Mouse (Mus musculus): ENCODE results near the gene Sdha. TPM values are rescaled to one million over a fixed set of nuclear protein-coding genes. Genes with fewer than 3 reads are reported as not detected.

Sdha gene
- polyA plus RNA-seq, 1 experiment from 2014 or later = 368 TPM

DNA sequence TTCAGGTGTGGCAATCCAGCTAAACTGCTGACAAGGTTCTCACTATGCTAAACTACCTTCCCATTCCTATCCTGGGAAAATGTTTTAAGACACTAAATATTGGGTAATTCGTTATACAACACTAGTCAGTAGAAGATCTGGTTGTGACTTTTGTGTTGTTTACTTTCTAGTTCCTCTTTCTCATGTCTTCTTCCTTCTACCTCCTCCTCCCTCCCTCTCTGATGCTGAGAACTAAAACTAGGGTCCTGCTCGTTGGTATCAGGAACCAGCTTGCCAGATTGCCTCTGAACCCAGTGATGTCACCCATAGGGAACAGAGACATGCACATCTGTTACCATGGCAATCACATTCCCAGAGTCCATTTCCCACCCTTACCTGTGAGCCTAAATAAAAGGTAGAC lies 12.1 kb upstream of the Sdha start:
- no peak for DNase-seq (ENCODE audit: low read depth, low spot score)
- in situ Hi-C loops (cut with MboI; ENCODE audit: low pct_unique_long_range_greater_than_20kb) = no loop called here
- no peak for ATAC-seq
- no peak for TF ChIP-seq CTCF (IDR thresholded peaks at IDR 0.05)
- no peaks in the 10 kb centered on the region for H3K27me3 ChIP-seq
- ChIA-PET POLR2A (interaction anchor here (0.6 kb wide), 1 partner anchor 28 kb away, joined by 4 read pairs; the partner anchor contains the start of gene Zfp72), CTCF (interaction anchor here (2.3 kb wide), 1 partner anchor 9 kb away, joined by 5 read pairs; no protein-coding TSS in a partner anchor)

DNA sequence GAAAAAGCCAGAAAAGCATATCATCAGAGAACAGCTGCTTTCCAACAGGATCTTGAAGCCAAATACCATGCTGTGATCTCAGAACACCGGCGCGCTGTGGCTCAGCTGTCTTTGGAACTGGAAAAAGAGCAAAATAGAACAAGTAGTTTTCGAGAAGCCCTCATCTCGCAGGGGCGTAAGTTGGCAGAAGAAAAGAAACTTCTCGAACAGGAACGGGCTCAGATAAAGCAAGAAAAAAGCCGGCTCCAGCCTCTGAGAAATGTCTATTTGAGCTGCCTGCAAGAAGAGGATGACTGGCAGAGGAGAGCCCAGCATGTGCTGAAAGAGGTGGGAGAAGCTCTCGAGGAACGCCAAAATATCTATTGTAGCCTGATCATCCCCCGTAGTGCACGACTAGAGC lies 6.4 kb upstream of the Sdha start:
- ChIA-PET POLR2A (no interaction called here), CTCF (interaction anchor here (1.5 to 1.8 kb wide), 3 partner anchors 11 to 25 kb away, joined by 4 to 6 read pairs (median 4); no protein-coding TSS in a partner anchor)
- ATAC-seq (no peak), DNase-seq (ENCODE audit: low read depth, low spot score) (no peak)
- TF ChIP-seq CTCF (IDR thresholded peaks at IDR 0.05) = no peak
- H3K27me3 ChIP-seq = no peaks in the 10 kb centered on the region
- in situ Hi-C loops (cut with MboI; ENCODE audit: low pct_unique_long_range_greater_than_20kb) = no loop called here

DNA sequence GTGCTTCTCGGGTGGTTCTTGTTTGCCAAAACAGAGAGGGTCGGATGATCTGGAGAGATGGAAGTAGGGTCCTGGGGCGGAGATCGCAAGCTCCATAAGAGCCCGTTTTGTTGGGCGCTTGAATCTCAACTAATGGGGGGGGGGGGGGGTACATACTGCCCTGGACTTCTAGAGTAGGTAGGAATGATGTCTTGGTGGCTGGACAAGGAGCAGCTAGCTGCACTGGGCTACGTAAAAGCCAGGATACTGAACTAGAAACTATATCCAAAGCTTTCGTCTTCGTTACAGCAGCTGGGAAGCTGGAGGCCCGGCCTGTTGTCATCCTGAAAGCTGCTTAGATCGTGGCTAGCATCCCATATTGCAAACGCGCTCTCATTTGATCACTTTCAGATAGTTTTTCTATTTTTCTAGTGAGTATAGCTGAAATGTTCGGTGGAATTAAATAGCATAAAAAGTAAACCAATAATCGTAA lies 391 bp upstream of the Sdha start:
- TF ChIP-seq CTCF (IDR thresholded peaks at IDR 0.05) = no peak
- ChIA-PET POLR2A (interaction anchor here (0.6 to 1.0 kb wide), 2 partner anchors 8 to 31 kb away, joined by 3 to 9 read pairs; no protein-coding TSS in a partner anchor), CTCF (interaction anchor here (1.4 kb wide), 1 partner anchor 10 kb away, joined by 3 read pairs; no protein-coding TSS in a partner anchor)
- no peak for DNase-seq (ENCODE audit: low read depth, low spot score)
- in situ Hi-C loops (cut with MboI; ENCODE audit: low pct_unique_long_range_greater_than_20kb) = loop anchor here (5.0 kb wide), 1 partner anchor 172 kb away; no protein-coding TSS in a partner anchor
- no peaks in the 10 kb centered on the region for H3K27me3 ChIP-seq
- no peak for ATAC-seq

DNA sequence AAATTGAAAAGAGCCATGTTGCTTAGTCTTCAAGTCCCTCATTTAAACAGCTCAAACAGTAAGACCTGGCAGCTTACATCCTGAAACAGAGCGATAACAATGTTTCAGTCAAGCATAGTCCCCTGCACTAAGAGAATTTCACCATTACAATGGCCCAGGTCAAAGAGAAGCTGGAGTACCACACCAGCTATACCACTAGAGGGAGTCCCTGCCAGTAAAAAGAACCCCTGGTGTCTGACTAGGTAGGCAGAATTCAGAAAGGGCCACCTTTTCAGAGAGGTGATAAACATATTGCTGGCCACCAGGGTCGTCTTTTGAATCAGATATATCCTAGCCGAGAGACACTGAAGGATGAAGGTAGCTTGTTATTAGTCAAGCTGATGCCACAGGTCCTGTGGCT lies 9.0 kb downstream of the Sdha start:
- peak; percentile 87 for TF ChIP-seq CTCF (IDR thresholded peaks at IDR 0.05)
- in situ Hi-C loops (cut with MboI; ENCODE audit: low pct_unique_long_range_greater_than_20kb) = loop anchor here (10.0 to 25.0 kb wide), 2 partner anchors 74 to 421 kb away; no protein-coding TSS in a partner anchor
- ATAC-seq (peak; percentile 78), DNase-seq (ENCODE audit: low read depth, low spot score) (no peak)
- ChIA-PET CTCF (interaction anchor here (0.7 to 3.7 kb wide), 8 partner anchors 9 to 234 kb away, joined by 3 to 26 read pairs (median 4); partner anchors contain the start of genes Ccdc127, Pdcd6, Sdha and Zfp72), POLR2A (no interaction called here)
- no peaks in the 10 kb centered on the region for H3K27me3 ChIP-seq

DNA sequence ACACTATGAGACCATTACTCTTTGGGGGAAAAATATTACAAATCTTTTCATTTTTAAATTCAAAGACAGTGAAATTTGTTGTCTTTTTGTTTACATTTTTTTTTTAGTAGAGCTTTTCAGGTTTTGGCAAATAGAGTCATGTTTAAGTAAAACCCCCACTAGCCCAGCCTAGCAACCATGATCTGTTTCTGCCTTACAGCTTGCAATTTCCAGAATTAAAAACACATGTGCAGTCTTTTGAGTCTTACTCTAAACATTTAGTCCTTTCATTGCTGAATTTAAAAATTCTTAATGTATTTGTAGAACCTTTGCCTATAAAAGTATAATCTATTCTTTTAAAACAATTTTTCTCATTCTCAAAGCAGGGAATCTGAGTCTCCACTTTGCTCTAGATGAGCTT lies 20.8 kb downstream of the Sdha start:
- ChIA-PET CTCF (no interaction called here), POLR2A (interaction anchor here (0.7 to 1.4 kb wide), 2 partner anchors 12 to 321 kb away, joined by 3 to 4 read pairs; partner anchors contain the start of gene Pdcd6)
- ATAC-seq (no peak), DNase-seq (ENCODE audit: low read depth, low spot score) (no peak)
- TF ChIP-seq CTCF (IDR thresholded peaks at IDR 0.05) = no peak
- in situ Hi-C loops (cut with MboI; ENCODE audit: low pct_unique_long_range_greater_than_20kb) = loop anchor here (25.0 kb wide), 1 partner anchor 433 kb away; no protein-coding TSS in a partner anchor
- no peaks in the 10 kb centered on the region for H3K27me3 ChIP-seq

DNA sequence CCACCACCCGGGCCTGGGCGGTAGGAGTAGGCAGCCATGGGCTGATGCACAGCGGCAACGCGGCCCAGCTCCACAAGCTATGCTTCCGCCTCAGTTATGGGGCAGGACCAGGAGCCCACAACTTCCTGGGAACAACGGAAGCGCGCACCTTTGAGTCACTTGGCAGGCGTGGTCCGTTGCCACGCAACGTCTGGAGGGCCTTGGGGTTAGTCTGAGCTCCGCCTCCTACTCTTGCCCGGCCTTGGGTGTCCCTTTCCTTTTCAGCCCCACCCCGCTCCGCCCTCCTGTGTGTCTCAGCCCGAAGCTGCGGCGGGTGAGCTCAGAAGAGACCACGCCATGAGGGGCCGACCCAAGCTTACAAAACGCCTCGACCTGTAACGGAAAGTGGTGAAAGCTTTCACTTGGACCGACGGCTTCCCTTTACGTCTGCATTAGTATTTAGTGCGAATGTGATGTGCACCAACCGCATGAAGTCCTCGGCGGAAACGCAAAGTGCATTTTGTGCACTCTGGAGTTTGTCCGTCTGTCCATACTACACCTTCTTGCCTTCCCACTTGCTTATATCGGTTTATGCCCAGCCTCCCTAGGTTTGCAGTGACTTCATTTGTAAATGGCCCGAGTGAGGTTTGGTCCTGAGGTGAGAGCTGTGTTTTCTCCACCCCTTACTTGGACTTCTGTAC lies 32.8 kb downstream of the Sdha start, which contains the start of gene Pdcd6:
TSS of gene Pdcd6 (minus strand) at position 411 of the 680 bp plus-strand sequence.
- in situ Hi-C loops (cut with MboI; ENCODE audit: low pct_unique_long_range_greater_than_20kb) = no loop called here
- no peak for TF ChIP-seq CTCF (IDR thresholded peaks at IDR 0.05)
- ChIA-PET POLR2A (interaction anchor here (1.1 kb wide), 1 partner anchor 12 kb away, joined by 3 read pairs; no protein-coding TSS in a partner anchor), CTCF (interaction anchor here (2.6 to 4.7 kb wide), 2 partner anchors 11 to 25 kb away, joined by 8 to 26 read pairs; no protein-coding TSS in a partner anchor)
- DNase-seq (ENCODE audit: low read depth, low spot score) = peak; percentile 71
- H3K27me3 ChIP-seq = no peaks in the 10 kb centered on the region
- ATAC-seq = peak; percentile 99

DNA sequence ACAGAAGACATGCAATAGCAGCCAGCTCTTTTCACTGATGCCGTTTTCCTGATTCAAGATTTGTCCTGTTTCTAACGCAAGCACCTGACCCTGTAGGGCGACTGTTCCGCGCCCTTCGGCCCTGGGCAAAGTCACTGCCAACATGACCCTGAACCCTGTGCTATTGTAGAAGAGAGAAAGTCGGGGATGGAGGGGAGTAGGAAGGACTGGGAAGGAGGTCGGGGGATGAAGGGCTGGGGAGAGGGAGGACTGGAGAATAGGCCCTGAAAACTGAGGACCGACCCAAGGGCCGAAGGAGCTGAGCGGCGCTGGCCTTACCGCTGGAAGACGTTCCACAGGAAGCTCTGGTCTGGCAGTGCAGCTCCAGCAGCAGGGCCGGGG lies 33.3 kb downstream of the Sdha start:
- DNase-seq (ENCODE audit: low read depth, low spot score) (no peak), ATAC-seq (peak; percentile 3)
- ChIA-PET POLR2A (interaction anchor here (1.1 kb wide), 1 partner anchor 13 kb away, joined by 3 read pairs; no protein-coding TSS in a partner anchor), CTCF (interaction anchor here (0.7 to 4.7 kb wide), 4 partner anchors 10 to 108 kb away, joined by 3 to 26 read pairs (median 7); partner anchors contain the start of gene Exoc3)
- in situ Hi-C loops (cut with MboI; ENCODE audit: low pct_unique_long_range_greater_than_20kb) = no loop called here
- no peaks in the 10 kb centered on the region for H3K27me3 ChIP-seq
- no peak for TF ChIP-seq CTCF (IDR thresholded peaks at IDR 0.05)

DNA sequence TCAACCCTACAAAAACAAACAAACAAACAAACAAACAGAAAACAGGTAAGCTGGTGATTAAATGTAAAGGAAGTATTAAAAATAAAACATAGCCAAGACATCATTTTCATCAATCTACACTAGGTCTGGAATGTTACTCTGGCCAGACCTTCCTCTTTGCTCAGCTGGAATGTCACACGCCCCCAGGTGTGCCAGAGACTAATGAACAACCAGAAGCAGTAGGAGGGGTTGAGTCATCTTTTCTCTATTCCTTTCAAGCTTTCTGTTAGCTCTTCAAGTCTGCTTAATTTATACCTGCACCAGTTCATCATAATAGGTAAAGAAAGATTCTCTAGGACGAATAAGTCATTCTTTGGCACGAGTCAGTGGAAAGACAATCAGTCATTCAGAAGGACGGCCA lies 33.7 kb downstream of the Sdha start:
- ATAC-seq (no peak), DNase-seq (ENCODE audit: low read depth, low spot score) (no peak)
- in situ Hi-C loops (cut with MboI; ENCODE audit: low pct_unique_long_range_greater_than_20kb) = no loop called here
- ChIA-PET CTCF (interaction anchor here (0.7 to 4.7 kb wide), 4 partner anchors 10 to 108 kb away, joined by 3 to 26 read pairs (median 7); partner anchors contain the start of gene Exoc3), POLR2A (no interaction called here)
- H3K27me3 ChIP-seq = no peaks in the 10 kb centered on the region
- no peak for TF ChIP-seq CTCF (IDR thresholded peaks at IDR 0.05)

DNA sequence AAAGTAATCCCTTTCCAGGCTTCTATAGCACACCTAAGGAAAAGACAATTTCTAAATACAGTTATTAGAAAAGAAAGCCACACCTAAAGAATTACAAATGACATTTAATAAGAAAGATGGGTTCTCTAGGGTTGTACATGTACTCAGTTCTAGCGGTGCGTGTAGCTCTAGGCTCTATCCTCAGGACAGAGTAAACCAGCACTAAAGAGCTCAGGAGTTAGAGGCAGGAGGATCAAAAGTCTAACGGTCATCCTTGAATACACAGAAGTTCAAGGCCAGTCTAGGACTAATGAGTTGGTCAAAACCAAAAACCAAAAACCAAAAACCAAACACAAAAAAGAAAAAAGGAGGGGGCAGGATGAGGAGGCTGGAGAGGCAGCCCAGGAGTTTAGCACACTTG lies 35.5 kb downstream of the Sdha start:
- TF ChIP-seq CTCF (IDR thresholded peaks at IDR 0.05) = no peak
- ChIA-PET POLR2A (no interaction called here), CTCF (interaction anchor here (2.0 kb wide), 1 partner anchor 14 kb away, joined by 6 read pairs; no protein-coding TSS in a partner anchor)
- in situ Hi-C loops (cut with MboI; ENCODE audit: low pct_unique_long_range_greater_than_20kb) = no loop called here
- ATAC-seq = no peak
- no peak for DNase-seq (ENCODE audit: low read depth, low spot score)
- no peaks in the 10 kb centered on the region for H3K27me3 ChIP-seq

DNA sequence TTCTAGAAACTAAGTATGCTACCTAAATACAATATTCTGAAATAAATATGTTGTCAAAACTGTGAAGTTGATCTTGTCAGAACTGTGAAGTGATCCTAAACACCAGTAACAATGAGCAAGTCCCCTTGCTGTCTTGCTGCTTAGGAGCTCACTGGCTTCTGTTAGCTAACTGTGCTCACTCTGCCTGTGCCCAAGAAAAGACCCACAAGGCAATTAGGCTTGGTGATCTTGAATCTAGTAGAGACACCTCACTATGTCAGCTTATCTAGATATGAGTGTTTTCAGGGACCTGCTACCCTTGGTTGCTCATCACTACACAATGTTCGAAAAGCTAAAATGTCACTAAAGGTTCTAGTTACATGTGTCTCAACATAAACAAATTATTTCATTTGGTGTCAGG lies 44.3 kb downstream of the Sdha start:
- TF ChIP-seq CTCF (IDR thresholded peaks at IDR 0.05) = no peak
- ATAC-seq = no peak
- CTCF ChIA-PET = interaction anchor here (1.3 to 2.0 kb wide), 2 partner anchors 11 to 209 kb away, joined by 3 to 8 read pairs; partner anchors contain the start of gene Pdcd6
- POLR2A ChIA-PET = no interaction called here
- in situ Hi-C loops (cut with MboI; ENCODE audit: low pct_unique_long_range_greater_than_20kb) = no loop called here
- no peaks in the 10 kb centered on the region for H3K27me3 ChIP-seq
- DNase-seq (ENCODE audit: low read depth, low spot score) = no peak

Measured in Patski (cell line).